Mouse (Mus musculus) heart, postnatal 0 days (tissue): ENCODE data around the gene Ccdc6. TPM values are rescaled to one million over a fixed set of nuclear protein-coding genes. Genes with fewer than 3 reads are reported as not detected.
"Not testable (repeated sequence)": the region's sequence is repeated elsewhere in the genome, so short reads cannot be mapped to it uniquely, and the experiment has no call there.

Experiments
- ATAC-seq: fragments of 200-750 bp; cut with Nextera tagmentation; 2 replicates; pipeline ENCODE4 v1.8.0; 2017; ENCODE audit warnings: low read depth, moderate number of reproducible peaks, moderate library complexity; ENCODE audit not compliant: insufficient read depth
- DNase-seq: peaks from one replicate; pipeline ENCODE4 v3.0.0-alpha.2; 2016; ENCODE audit warnings: low spot score
- H3K27ac ChIP-seq: fragments of 300-500 bp; sonication (generic); 2 replicates; pipeline ENCODE4 v1.5.1; 2014; ENCODE audit warnings: low read depth, mild to moderate bottlenecking
- H3K27me3 ChIP-seq: fragments of 300-500 bp; sonication (generic); 2 replicates; pipeline ENCODE4 v1.6.1; 2014; ENCODE audit warnings: low read length, mixed read lengths; ENCODE audit not compliant: control insufficient read depth, insufficient read depth
- H3K36me3 ChIP-seq: fragments of 300-500 bp; sonication (generic); replicated peaks from 2 replicates; pipeline ENCODE4 v1.6.1; 2014; ENCODE audit warnings: low read length, mixed read lengths; ENCODE audit not compliant: control insufficient read depth, insufficient read depth
- H3K4me1 ChIP-seq: fragments of 300-500 bp; sonication (generic); 2 replicates; pipeline ENCODE4 v1.6.1; 2014; ENCODE audit warnings: antibody characterized with exemption; ENCODE audit not compliant: control insufficient read depth, insufficient read depth
- H3K4me2 ChIP-seq: fragments of 300-500 bp; sonication (generic); 2 replicates; pipeline ENCODE4 v1.6.1; 2014; ENCODE audit warnings: low read depth, mild to moderate bottlenecking, low read length, moderate library complexity
- H3K4me3 ChIP-seq: fragments of 300-500 bp; sonication (generic); 2 replicates; pipeline ENCODE4 v1.5.1; 2014; ENCODE audit warnings: low read depth, low read length
- H3K9ac ChIP-seq: fragments of 300-500 bp; sonication (generic); replicated peaks from 2 replicates; pipeline ENCODE4 v1.6.1; 2014; ENCODE audit warnings: low read depth, low read length, mixed read lengths
- H3K9me3 ChIP-seq: fragments of 300-500 bp; sonication (generic); replicated peaks from 2 replicates; pipeline ENCODE4 v1.6.1; 2016; ENCODE audit warnings: low read length; ENCODE audit not compliant: control insufficient read depth
- CTCF ChIP-seq: IDR thresholded peaks from 2 replicates; pipeline ENCODE4 v1.5.1; 2016; ENCODE audit warnings: antibody characterized with exemption, control low read depth, low read depth
- EP300 ChIP-seq: IDR thresholded peaks from 2 replicates; pipeline ENCODE4 v1.6.1; 2016; ENCODE audit warnings: antibody characterized with exemption, low read depth
- WGBS: fragments of 180-500 bp; shearing (Covaris S2); extraction: QIAGEN DNeasy Blood & Tissue Kit; methylation state at CpG from one replicate; pipeline ENCODE4 v1.1.7; 2014; 5-methylcytosine and 5-hydroxymethylcytosine counted together
- polyA plus RNA-seq: library from polyadenylated mRNA; unstranded; fragments of >200 nt; fragmentation: Nextera tagmentation; extraction: Ambion mirVana; gene quantifications from 2 replicates; pipeline ENCODE4 v1.2.1, GENCODE M21; 2015
- total RNA-seq: library from RNA; depleted of rRNA; stranded (reverse); fragments of >200 nt; gene quantifications from 2 replicates; pipeline ENCODE4 v1.2.3, GENCODE M21; 2014; ENCODE audit warnings: low replicate concordance

Ccdc6 gene
- total and polyA plus RNA-seq, 2 experiments from 2014 or later = 7.7 to 10.4 TPM

GRCm38 (mm10) chr10:70199466-70200210 is 102.7 kb downstream of the Ccdc6 start:
- DNase-seq (no peak), ATAC-seq (no peak)
- WGBS = 80% methylated on average over 6 of the region's 6 CpGs
- no peaks in the 10 kb centered on the region for H3K9me3 ChIP-seq
- TF ChIP-seq EP300 = no peak
- TF ChIP-seq CTCF = no peak
- no peak overlapping the region for H3K9ac ChIP-seq
- H3K4me2 ChIP-seq = no peak overlapping the region
- H3K4me3 ChIP-seq = no peak overlapping the region
- H3K27ac ChIP-seq = no peak overlapping the region
- H3K27me3 ChIP-seq = no peaks in the 10 kb centered on the region
- no peaks in the 10 kb centered on the region for H3K36me3 ChIP-seq
- H3K4me1 ChIP-seq = no peaks in the 10 kb centered on the region

GRCm38 (mm10) chr10:70200889-70201500 is 104.1 kb downstream of the Ccdc6 start:
- H3K27ac ChIP-seq = no peak overlapping the region
- H3K36me3 ChIP-seq = no peaks in the 10 kb centered on the region
- H3K4me1 ChIP-seq = no peaks in the 10 kb centered on the region
- H3K9me3 ChIP-seq = no peaks in the 10 kb centered on the region
- H3K27me3 ChIP-seq = no peaks in the 10 kb centered on the region
- DNase-seq = no peak
- H3K4me3 ChIP-seq = no peak overlapping the region
- no peak for ATAC-seq
- WGBS = 71% methylated on average over 12 of the region's 12 CpGs
- no peak for TF ChIP-seq EP300
- TF ChIP-seq CTCF = no peak
- no peak overlapping the region for H3K9ac ChIP-seq
- H3K4me2 ChIP-seq = no peak overlapping the region

- peak within 1 kb of the TSS; percentile 4; the same call in 1 of the 2 replicates for H3K4me2 ChIP-seq
- 54% methylated on average over 17 of the region's 17 CpGs for WGBS
- no peaks in the 10 kb centered on the region for H3K9me3 ChIP-seq
- no peak within 1 kb of the TSS for H3K4me3 ChIP-seq
- H3K9ac ChIP-seq = no peak within 1 kb of the TSS
- H3K27ac ChIP-seq = no peak within 1 kb of the TSS
- DNase-seq (no peak), ATAC-seq (no peak)
- H3K4me1 ChIP-seq = no peaks in the 10 kb centered on the region
- TF ChIP-seq EP300 (no peak), CTCF (no peak)
- H3K27me3 ChIP-seq = no peaks in the 10 kb centered on the region
- H3K36me3 ChIP-seq = no peaks in the 10 kb centered on the region
These were observed 107.8 kb downstream of the Ccdc6 start, which contains the start of gene Mrln for GRCm38 (mm10) chr10:70204505-70205399. Gene Mrln (plus strand): TSS chr10:70204664.

GRCm38 (mm10) chr10:70211281-70211680 is 114.4 kb downstream of the Ccdc6 start:
- no peak overlapping the region for H3K27ac ChIP-seq
- 81% methylated on average over 9 of the region's 9 CpGs for WGBS
- H3K4me2 ChIP-seq = no peak overlapping the region
- H3K27me3 ChIP-seq = no peaks in the 10 kb centered on the region
- H3K4me1 ChIP-seq = no peaks in the 10 kb centered on the region
- no peaks in the 10 kb centered on the region for H3K36me3 ChIP-seq
- no peak for ATAC-seq
- no peaks in the 10 kb centered on the region for H3K9me3 ChIP-seq
- no peak for DNase-seq
- TF ChIP-seq EP300 (no peak), CTCF (no peak)
- no peak overlapping the region for H3K9ac ChIP-seq
- H3K4me3 ChIP-seq = no peak overlapping the region

- H3K4me2 ChIP-seq = no peak overlapping the region
- WGBS = 77% methylated on average over 5 of the region's 5 CpGs
- no peaks in the 10 kb centered on the region for H3K36me3 ChIP-seq
- H3K27me3 ChIP-seq = no peaks in the 10 kb centered on the region
- no peak overlapping the region for H3K4me3 ChIP-seq
- H3K9ac ChIP-seq = no peak overlapping the region
- H3K27ac ChIP-seq = no peak overlapping the region
- DNase-seq = no peak
- no peak for TF ChIP-seq CTCF
- ATAC-seq = no peak
- H3K9me3 ChIP-seq = no peaks in the 10 kb centered on the region
- no peaks in the 10 kb centered on the region for H3K4me1 ChIP-seq
These were observed 124.0 kb downstream of the Ccdc6 start for GRCm38 (mm10) chr10:70220971-70221370.

GRCm38 (mm10) chr10:70222231-70222630 is 125.3 kb downstream of the Ccdc6 start:
- DNase-seq, H3K4me3 ChIP-seq, ATAC-seq, H3K9me3 ChIP-seq, H3K9ac ChIP-seq, H3K4me1 ChIP-seq, H3K27me3 ChIP-seq, H3K27ac ChIP-seq, H3K36me3 ChIP-seq, H3K4me2 ChIP-seq: not testable (repeated sequence)
- WGBS = 86% methylated on average over 8 of the region's 8 CpGs
